Mouse (Mus musculus) regulatory T cell (primary cell): ENCODE results near the gene Slc25a3.

ENCODE experiments used
- in situ Hi-C: fragments of 300-600 bp; cut with MboI, MseI; formaldehyde crosslinking; loops from one replicate; pipeline ENCODE4 v1.15.1; 2025; ENCODE audit warnings: high pct_unique_total_duplicates

Slc25a3 gene

GRCm38 (mm10) chr10:91123828-91124822 is at the start of gene Slc25a3:
Slc25a3 (minus strand) TSS chr10:91124059.
- in situ Hi-C loops, result loop anchor here (5.0 kb wide), 1 partner anchor 42 kb away; the partner anchor contains the start of genes Apaf1 and Ikbip

GRCm38 (mm10) chr10:91172329-91173100 is 48.7 kb upstream of the Slc25a3 start:
- in situ Hi-C loops, result no loop called here

- in situ Hi-C loops, result no loop called here
Measured at GRCm38 (mm10) chr10:91171455-91172328, 47.8 kb upstream of the Slc25a3 start.

- in situ Hi-C loops, result no loop called here
Measured at GRCm38 (mm10) chr10:91171041-91171440, 47.2 kb upstream of the Slc25a3 start.

GRCm38 (mm10) chr10:91170143-91170941 is 46.5 kb upstream of the Slc25a3 start:
- in situ Hi-C loops, result no loop called here

GRCm38 (mm10) chr10:91169414-91170065 is 45.7 kb upstream of the Slc25a3 start:
- in situ Hi-C loops, result no loop called here

GRCm38 (mm10) chr10:91167352-91167751 is 43.5 kb upstream of the Slc25a3 start:
- in situ Hi-C loops, result no loop called here

- in situ Hi-C loops, result no loop called here
Measured at GRCm38 (mm10) chr10:91166890-91167289, 43.0 kb upstream of the Slc25a3 start.

GRCm38 (mm10) chr10:91165850-91166249 is 42.0 kb upstream of the Slc25a3 start:
- in situ Hi-C loops, result no loop called here

GRCm38 (mm10) chr10:91164491-91164890 is 40.6 kb upstream of the Slc25a3 start:
- in situ Hi-C loops, result no loop called here

GRCm38 (mm10) chr10:91162511-91163163 is 38.8 kb upstream of the Slc25a3 start:
- in situ Hi-C loops, result no loop called here

GRCm38 (mm10) chr10:91162077-91162476 is 38.2 kb upstream of the Slc25a3 start:
- in situ Hi-C loops, result no loop called here

- in situ Hi-C loops, result no loop called here
Measured at GRCm38 (mm10) chr10:91161006-91161405, 37.1 kb upstream of the Slc25a3 start.

- in situ Hi-C loops, result loop anchor here (10.0 kb wide), 1 partner anchor 46 kb away; no protein-coding TSS in a partner anchor
Measured at GRCm38 (mm10) chr10:91158442-91158841, 34.6 kb upstream of the Slc25a3 start.

- in situ Hi-C loops, result loop anchor here (10.0 kb wide), 1 partner anchor 48 kb away; no protein-coding TSS in a partner anchor
Measured at GRCm38 (mm10) chr10:91156338-91156737, 32.5 kb upstream of the Slc25a3 start.

GRCm38 (mm10) chr10:91153894-91154503 is 30.1 kb upstream of the Slc25a3 start:
- in situ Hi-C loops, result loop anchor here (10.0 kb wide), 1 partner anchor 51 kb away; no protein-coding TSS in a partner anchor

GRCm38 (mm10) chr10:91145413-91145812 is 21.6 kb upstream of the Slc25a3 start:
- in situ Hi-C loops, result loop anchor here (25.0 kb wide), 1 partner anchor 408 kb away; no protein-coding TSS in a partner anchor
